Mouse (Mus musculus) neural tube, embryonic 13.5 days (tissue): ENCODE data around the gene Man2c1. TPM values are rescaled to one million over a fixed set of nuclear protein-coding genes. Genes with fewer than 3 reads are reported as not detected.

Experiments
- ATAC-seq: fragments of 200-750 bp; cut with Nextera tagmentation; 2 replicates; pipeline ENCODE4 v1.8.0; 2017; ENCODE audit warnings: low read depth, mild to moderate bottlenecking, moderate TSS enrichment, moderate library complexity
- H3K27ac ChIP-seq: fragments of 300-500 bp; sonication (generic); replicated peaks from 2 replicates; pipeline ENCODE4 v1.5.1; 2015; ENCODE audit warnings: moderate library complexity, mild to moderate bottlenecking, inconsistent platforms
- H3K27me3 ChIP-seq: fragments of 300-500 bp; sonication (generic); 2 replicates; pipeline ENCODE4 v1.6.1; 2015; ENCODE audit warnings: mild to moderate bottlenecking, inconsistent platforms
- H3K36me3 ChIP-seq: fragments of 300-500 bp; sonication (generic); 2 replicates; pipeline ENCODE4 v1.6.1; 2015; ENCODE audit warnings: mild to moderate bottlenecking, inconsistent platforms
- H3K4me1 ChIP-seq: fragments of 300-500 bp; sonication (generic); replicated peaks from 2 replicates; pipeline ENCODE4 v1.6.1; 2015; ENCODE audit warnings: inconsistent platforms
- H3K4me2 ChIP-seq: fragments of 300-500 bp; sonication (generic); 2 replicates; pipeline ENCODE4 v1.6.1; 2015; ENCODE audit warnings: inconsistent platforms, mild to moderate bottlenecking, moderate library complexity
- H3K4me3 ChIP-seq: fragments of 300-500 bp; sonication (generic); 2 replicates; pipeline ENCODE4 v1.5.1; 2015; ENCODE audit warnings: mild to moderate bottlenecking, inconsistent platforms
- H3K9ac ChIP-seq: fragments of 300-500 bp; sonication (generic); 2 replicates; pipeline ENCODE4 v1.6.1; 2015; ENCODE audit warnings: moderate library complexity, mild to moderate bottlenecking, inconsistent platforms
- H3K9me3 ChIP-seq: fragments of 300-500 bp; sonication (generic); 2 replicates; pipeline ENCODE4 v1.6.1; 2016; ENCODE audit warnings: inconsistent platforms
- WGBS: fragments of 180-500 bp; shearing (Covaris S2); methylation state at CpG from one replicate; pipeline ENCODE4 v1.1.7; 2015; 5-methylcytosine and 5-hydroxymethylcytosine counted together
- polyA plus RNA-seq: library from polyadenylated mRNA; unstranded; fragments of >200 nt; fragmentation: Nextera tagmentation; extraction: Ambion mirVana; gene quantifications from 2 replicates; pipeline ENCODE4 v1.2.1, GENCODE M21; 2015

The Man2c1 gene
- 55.8 and 77.2 TPM in 2 replicates for polyA plus RNA-seq

- H3K27ac ChIP-seq = peak within 1 kb of the TSS; percentile 95
- peak; percentile 95 for ATAC-seq
- peak within 1 kb of the TSS; percentile 83 for H3K9ac ChIP-seq
- peaks cover 18% of the 10 kb centered on the region for H3K4me1 ChIP-seq
- no peaks in the 10 kb centered on the region for H3K27me3 ChIP-seq
- under 1% methylated on average over 58 of the region's 58 CpGs for WGBS
- H3K36me3 ChIP-seq = peaks cover 44% of the 10 kb centered on the region
- H3K9me3 ChIP-seq = no peaks in the 10 kb centered on the region
- peak within 1 kb of the TSS; percentile 87 for H3K4me3 ChIP-seq
- H3K4me2 ChIP-seq = peak within 1 kb of the TSS; percentile 92
Measured at GRCm38 (mm10) chr9:57130577-57131433, at the start of gene Man2c1. TSS of gene Man2c1 (plus strand) at chr9:57130690.

- Histone ChIP-seq H3K27me3 (no peaks in the 10 kb centered on the region), H3K4me2 (no peak overlapping the region), H3K9me3 (no peaks in the 10 kb centered on the region), H3K4me3 (no peak overlapping the region), H3K36me3 (peaks cover 22% of the 10 kb centered on the region), H3K4me1 (peaks cover 10% of the 10 kb centered on the region), H3K27ac (no peak overlapping the region), H3K9ac (no peak overlapping the region)
- 81% methylated on average over 3 of the region's 3 CpGs for WGBS
- no peak for ATAC-seq
Measured at GRCm38 (mm10) chr9:57082236-57082635, 48.3 kb upstream of the Man2c1 start.

- no peak for ATAC-seq
- Histone ChIP-seq H3K27me3 (no peaks in the 10 kb centered on the region), H3K4me3 (no peak overlapping the region), H3K27ac (no peak overlapping the region), H3K4me2 (no peak overlapping the region), H3K36me3 (peaks cover 92% of the 10 kb centered on the region), H3K9me3 (no peaks in the 10 kb centered on the region), H3K9ac (no peak overlapping the region), H3K4me1 (no peaks in the 10 kb centered on the region)
- WGBS = 93% methylated on average over 13 of the region's 13 CpGs
Measured at GRCm38 (mm10) chr9:57117261-57117755, 13.2 kb upstream of the Man2c1 start.

- H3K36me3 ChIP-seq = peaks cover 42% of the 10 kb centered on the region
- peak overlapping the region; percentile 87 for H3K4me3 ChIP-seq
- ATAC-seq = no peak
- peak overlapping the region; percentile 38; the same call in 1 of the 2 replicates for H3K9ac ChIP-seq
- H3K27ac ChIP-seq = no peak overlapping the region
- H3K27me3 ChIP-seq = no peaks in the 10 kb centered on the region
- no peaks in the 10 kb centered on the region for H3K9me3 ChIP-seq
- peaks cover 18% of the 10 kb centered on the region for H3K4me1 ChIP-seq
- H3K4me2 ChIP-seq = peak overlapping the region; percentile 92
Measured at GRCm38 (mm10) chr9:57129641-57130040, 849 bp upstream of the Man2c1 start.

GRCm38 (mm10) chr9:57137246-57137645 lies 6.8 kb downstream of the Man2c1 start:
- H3K36me3 ChIP-seq = peaks cover 78% of the 10 kb centered on the region
- H3K4me1 ChIP-seq = no peaks in the 10 kb centered on the region
- H3K27me3 ChIP-seq = no peaks in the 10 kb centered on the region
- no peak overlapping the region for H3K9ac ChIP-seq
- no peak for ATAC-seq
- WGBS = 86% methylated on average over 6 of the region's 6 CpGs
- H3K9me3 ChIP-seq = no peaks in the 10 kb centered on the region
- H3K27ac ChIP-seq = no peak overlapping the region
- no peak overlapping the region for H3K4me2 ChIP-seq
- no peak overlapping the region for H3K4me3 ChIP-seq

GRCm38 (mm10) chr9:57137777-57138176 lies 7.3 kb downstream of the Man2c1 start:
- Histone ChIP-seq H3K27me3 (no peaks in the 10 kb centered on the region), H3K4me3 (no peak overlapping the region), H3K27ac (no peak overlapping the region), H3K4me1 (no peaks in the 10 kb centered on the region), H3K4me2 (no peak overlapping the region), H3K9me3 (no peaks in the 10 kb centered on the region), H3K9ac (no peak overlapping the region), H3K36me3 (peaks cover 84% of the 10 kb centered on the region)
- ATAC-seq = no peak
- WGBS = 91% methylated on average over 9 of the region's 9 CpGs

- no peak overlapping the region for H3K4me2 ChIP-seq
- no peaks in the 10 kb centered on the region for H3K27me3 ChIP-seq
- H3K4me1 ChIP-seq = no peaks in the 10 kb centered on the region
- WGBS = 95% methylated on average over 6 of the region's 6 CpGs
- H3K9me3 ChIP-seq = no peaks in the 10 kb centered on the region
- no peak overlapping the region for H3K4me3 ChIP-seq
- peaks cover 89% of the 10 kb centered on the region for H3K36me3 ChIP-seq
- H3K27ac ChIP-seq = no peak overlapping the region
- H3K9ac ChIP-seq = no peak overlapping the region
- ATAC-seq = no peak
Measured at GRCm38 (mm10) chr9:57138507-57138906, 8.0 kb downstream of the Man2c1 start.

GRCm38 (mm10) chr9:57139110-57139509 lies 8.6 kb downstream of the Man2c1 start:
- Histone ChIP-seq H3K4me1 (no peaks in the 10 kb centered on the region), H3K27ac (no peak overlapping the region), H3K9ac (no peak overlapping the region), H3K36me3 (peaks cover 95% of the 10 kb centered on the region), H3K9me3 (no peaks in the 10 kb centered on the region), H3K27me3 (no peaks in the 10 kb centered on the region), H3K4me2 (no peak overlapping the region), H3K4me3 (no peak overlapping the region)
- no peak for ATAC-seq
- WGBS = 83% methylated on average over 9 of the region's 9 CpGs

GRCm38 (mm10) chr9:57139571-57139970 lies 9.1 kb downstream of the Man2c1 start:
- no peak for ATAC-seq
- 94% methylated on average over 5 of the region's 5 CpGs for WGBS
- H3K9ac ChIP-seq = no peak overlapping the region

GRCm38 (mm10) chr9:57141417-57142353 lies 11.2 kb downstream of the Man2c1 start:
- H3K36me3 ChIP-seq = peaks cover 82% of the 10 kb centered on the region
- H3K27ac ChIP-seq = no peak overlapping the region
- H3K27me3 ChIP-seq = no peaks in the 10 kb centered on the region
- ATAC-seq = no peak
- no peak overlapping the region for H3K4me2 ChIP-seq
- no peak overlapping the region for H3K9ac ChIP-seq
- no peaks in the 10 kb centered on the region for H3K9me3 ChIP-seq
- peaks cover 5% of the 10 kb centered on the region for H3K4me1 ChIP-seq
- WGBS = 86% methylated on average over 17 of the region's 17 CpGs
- H3K4me3 ChIP-seq = no peak overlapping the region

More at GRCm38 (mm10) chr9:57139571-57139970, 9.1 kb downstream of the Man2c1 start:
- Histone ChIP-seq H3K9me3 (no peaks in the 10 kb centered on the region), H3K4me1 (no peaks in the 10 kb centered on the region), H3K27ac (no peak overlapping the region), H3K4me2 (no peak overlapping the region), H3K27me3 (no peaks in the 10 kb centered on the region), H3K4me3 (no peak overlapping the region), H3K36me3 (peaks cover 96% of the 10 kb centered on the region)

- Histone ChIP-seq H3K27ac (no peak overlapping the region), H3K9me3 (no peaks in the 10 kb centered on the region), H3K4me1 (peaks cover 15% of the 10 kb centered on the region), H3K4me2 (no peak overlapping the region), H3K9ac (no peak overlapping the region), H3K36me3 (peaks cover 67% of the 10 kb centered on the region), H3K4me3 (no peak overlapping the region), H3K27me3 (no peaks in the 10 kb centered on the region)
- no peak for ATAC-seq
- whole genome bisulfite sequencing = 84% methylated on average over 11 of the region's 11 CpGs
Measured at GRCm38 (mm10) chr9:57143212-57143611, 12.7 kb downstream of the Man2c1 start.

GRCm38 (mm10) chr9:57144830-57145229 lies 14.3 kb downstream of the Man2c1 start:
- H3K9ac ChIP-seq = no peak overlapping the region
- WGBS = 93% methylated on average over 8 of the region's 8 CpGs
- H3K36me3 ChIP-seq = peaks cover 51% of the 10 kb centered on the region
- no peak overlapping the region for H3K27ac ChIP-seq
- no peak overlapping the region for H3K4me3 ChIP-seq
- ATAC-seq = no peak
- H3K9me3 ChIP-seq = no peaks in the 10 kb centered on the region
- H3K27me3 ChIP-seq = no peaks in the 10 kb centered on the region
- no peak overlapping the region for H3K4me2 ChIP-seq
- peaks cover 23% of the 10 kb centered on the region for H3K4me1 ChIP-seq
